Mouse (Mus musculus) large intestine, adult 2 months (tissue): ENCODE results near the gene Cbx4. TPM values are rescaled to one million over a fixed set of nuclear protein-coding genes. Genes with fewer than 3 reads are reported as not detected.
"Not testable (repeated sequence)": the region's sequence is repeated elsewhere in the genome, so short reads cannot be mapped to it uniquely, and the experiment has no call there.

Experiments
- DNase-seq: peaks from one replicate; pipeline ENCODE4 v3.0.0-alpha.2; 2012; ENCODE audit warnings: low read depth, low spot score
- WGBS: fragments of 180-500 bp; shearing (Covaris S2); methylation state at CpG from one replicate; pipeline ENCODE4 v1.1.7; 2018; 5-methylcytosine and 5-hydroxymethylcytosine counted together
- polyA plus RNA-seq: library from polyadenylated mRNA; depleted of rRNA; stranded (reverse); fragments of >200 nt; gene quantifications from 2 replicates; pipeline ENCODE4 v1.2.3, GENCODE M21; 2012

Gene Cbx4
- polyA plus RNA-seq, 1 experiment, result 4.4 TPM

- no peak for DNase-seq
Observed at GRCm38 (mm10) chr11:119112721-119113120, 26.7 kb upstream of the Cbx4 start.

- 29% methylated on average over 7 of the region's 7 CpGs for WGBS
- DNase-seq, result no peak
Observed at GRCm38 (mm10) chr11:119111345-119111744, 25.3 kb upstream of the Cbx4 start.

GRCm38 (mm10) chr11:119109415-119110071, 23.5 kb upstream of the Cbx4 start:
- 57% methylated on average over 9 of the region's 9 CpGs for WGBS
- no peak for DNase-seq

- 83% methylated on average over 10 of the region's 10 CpGs for WGBS
- no peak for DNase-seq
Observed at GRCm38 (mm10) chr11:119108573-119109263, 22.7 kb upstream of the Cbx4 start.

- WGBS, result 11% methylated on average over 6 of the region's 6 CpGs
- no peak for DNase-seq
Observed at GRCm38 (mm10) chr11:119106289-119106688, 20.3 kb upstream of the Cbx4 start.

GRCm38 (mm10) chr11:119105748-119106147, 19.7 kb upstream of the Cbx4 start:
- 18% methylated on average over 8 of the region's 8 CpGs for WGBS
- no peak for DNase-seq

- DNase-seq, result no peak
- WGBS, result 35% methylated on average over 7 of the region's 7 CpGs
Observed at GRCm38 (mm10) chr11:119105071-119105609, 19.1 kb upstream of the Cbx4 start.

GRCm38 (mm10) chr11:119103991-119104390, 18.0 kb upstream of the Cbx4 start:
- DNase-seq, result no peak
- 87% methylated on average over 3 of the region's 3 CpGs for WGBS

GRCm38 (mm10) chr11:119100355-119100754, 14.3 kb upstream of the Cbx4 start:
- 62% methylated on average over 4 of the region's 4 CpGs for WGBS
- not testable (repeated sequence) for DNase-seq

- DNase-seq, result no peak
- WGBS, result 66% methylated on average over 4 of the region's 4 CpGs
Observed at GRCm38 (mm10) chr11:119098202-119098601, 12.2 kb upstream of the Cbx4 start.

GRCm38 (mm10) chr11:119095441-119095840, 9.4 kb upstream of the Cbx4 start:
- WGBS, result 71% methylated on average over 3 of the region's 3 CpGs
- DNase-seq, result no peak

GRCm38 (mm10) chr11:119093322-119093721, 7.3 kb upstream of the Cbx4 start:
- no peak for DNase-seq
- 85% methylated on average over 1 of the region's 1 CpGs for WGBS

GRCm38 (mm10) chr11:119092286-119092685, 6.3 kb upstream of the Cbx4 start:
- no peak for DNase-seq
- 54% methylated on average over 3 of the region's 3 CpGs for WGBS

GRCm38 (mm10) chr11:119091598-119091991, 5.6 kb upstream of the Cbx4 start:
- WGBS, result 8% methylated on average over 8 of the region's 8 CpGs

GRCm38 (mm10) chr11:119090961-119091597, 5.1 kb upstream of the Cbx4 start:
- DNase-seq, result no peak

More at GRCm38 (mm10) chr11:119091598-119091991, 5.6 kb upstream of the Cbx4 start:
- peak; percentile 62 for DNase-seq

GRCm38 (mm10) chr11:119090076-119090960, 4.3 kb upstream of the Cbx4 start:
- WGBS, result 2% methylated on average over 75 of the region's 75 CpGs
- no peak for DNase-seq

More at GRCm38 (mm10) chr11:119090961-119091597, 5.1 kb upstream of the Cbx4 start:
- WGBS, result 2% methylated on average over 41 of the region's 42 CpGs

GRCm38 (mm10) chr11:119089235-119090075, 3.4 kb upstream of the Cbx4 start:
- DNase-seq, result no peak

GRCm38 (mm10) chr11:119088391-119089234, 2.6 kb upstream of the Cbx4 start:
- WGBS, result 10% methylated on average over 28 of the region's 28 CpGs
- no peak for DNase-seq

More at GRCm38 (mm10) chr11:119089235-119090075, 3.4 kb upstream of the Cbx4 start:
- 2% methylated on average over 41 of the region's 41 CpGs for WGBS
